In genomic region chr9:7773686-7774085, GRCm38 (mm10) we compare ENCODE assay signal across 26 mouse cellular contexts.
"Had no signal": no experiment of that assay in that cellular context is flagged by ENCODE, and none has a peak within 500 bp of the region (broad histone marks: within the 10 kb centered on the region; RNA-seq: fewer than 3 reads in every experiment).

No protein-coding gene starts in this region.

- DNase-seq: gastrocnemius, adult 2 months; gastrocnemius, postnatal 10 days; gastrocnemius, postnatal 25 days; heart, postnatal 10 days; heart, postnatal 4 days; kidney, adult 18-20 months; kidney, adult 8-10 months; kidney, postnatal 14 days; kidney, postnatal 36 days; layer of hippocampus, adult 9-11 months; layer of hippocampus, postnatal 36 days; left cerebral cortex, postnatal 4 days had no signal

- H3K4me3 ChIP-seq: gastrocnemius, adult 2 months; heart, embryonic 12.5 days; hindbrain, embryonic 10.5 days; hindbrain, embryonic 12.5 days; intestine, embryonic 15.5 days; kidney, embryonic 15.5 days; limb, embryonic 13.5 days; limb, embryonic 15.5 days; liver, embryonic 12.5 days had no signal

- ATAC-seq: hindbrain, embryonic 16.5 days; inflammation-experienced regulatory T-cells, adult 6 months; intestine, embryonic 15.5 days; intestine, postnatal 0 days; liver, embryonic 12.5 days had no signal

- H3K9ac ChIP-seq: heart, embryonic 12.5 days; hindbrain, embryonic 12.5 days; hindbrain, embryonic 14.5 days; intestine, embryonic 15.5 days; kidney, embryonic 15.5 days; limb, embryonic 13.5 days; limb, embryonic 15.5 days; liver, embryonic 12.5 days; liver, embryonic 14.5 days had no signal

- H3K27me3 ChIP-seq: heart, embryonic 12.5 days; hindbrain, embryonic 12.5 days; intestine, embryonic 15.5 days; kidney, embryonic 15.5 days; limb, embryonic 13.5 days; limb, embryonic 15.5 days; liver, embryonic 12.5 days had no signal

- H3K27ac ChIP-seq: gastrocnemius, adult 2 months; hindbrain, embryonic 10.5 days; hindbrain, embryonic 12.5 days; hindbrain, embryonic 14.5 days; intestine, embryonic 15.5 days; kidney, embryonic 15.5 days; kidney, postnatal 0 days; limb, embryonic 13.5 days; limb, embryonic 15.5 days; liver, embryonic 12.5 days; liver, embryonic 14.5 days had no signal

- H3K9me3 ChIP-seq: heart, embryonic 12.5 days; hindbrain, embryonic 10.5 days; hindbrain, embryonic 12.5 days; intestine, embryonic 15.5 days; kidney, embryonic 15.5 days; limb, embryonic 13.5 days; limb, embryonic 15.5 days; liver, embryonic 12.5 days had no signal

- H3K4me1 ChIP-seq: hindbrain, embryonic 12.5 days; intestine, embryonic 15.5 days; kidney, embryonic 15.5 days; limb, embryonic 13.5 days; limb, embryonic 15.5 days had no signal

- H3K4me2 ChIP-seq: heart, embryonic 12.5 days; hindbrain, embryonic 12.5 days; hindbrain, embryonic 14.5 days; intestine, embryonic 15.5 days; kidney, embryonic 15.5 days; limb, embryonic 13.5 days; limb, embryonic 15.5 days; liver, embryonic 12.5 days had no signal
